Mouse (Mus musculus) forebrain, embryonic 12.5 days (tissue): Measurements from ENCODE around the gene Meis2. TPM values are rescaled to one million over a fixed set of nuclear protein-coding genes. Genes with fewer than 3 reads are reported as not detected.

Source experiments
- ATAC-seq: fragments of 200-750 bp; cut with Nextera tagmentation; 2 replicates; pipeline ENCODE4 v1.8.0; 2017; ENCODE audit warnings: moderate TSS enrichment; ENCODE audit not compliant: low FRiP score
- H3K27ac ChIP-seq: fragments of 300-500 bp; sonication (generic); 2 replicates; pipeline ENCODE4 v1.5.1; 2016; ENCODE audit warnings: mild to moderate bottlenecking
- H3K27me3 ChIP-seq: fragments of 300-500 bp; sonication (generic); 2 replicates; pipeline ENCODE4 v1.6.1; 2016; ENCODE audit warnings: mild to moderate bottlenecking
- H3K36me3 ChIP-seq: fragments of 300-500 bp; sonication (generic); replicated peaks from 2 replicates; pipeline ENCODE4 v1.6.1; 2016; ENCODE audit warnings: mild to moderate bottlenecking
- H3K4me1 ChIP-seq: fragments of 300-500 bp; sonication (generic); 2 replicates; pipeline ENCODE4 v1.6.1; 2016
- H3K4me2 ChIP-seq: fragments of 300-500 bp; sonication (generic); 2 replicates; pipeline ENCODE4 v1.6.1; 2016; ENCODE audit warnings: mild to moderate bottlenecking, moderate library complexity
- H3K4me3 ChIP-seq: fragments of 300-500 bp; sonication (generic); replicated peaks from 2 replicates; pipeline ENCODE4 v1.5.1; 2016; ENCODE audit warnings: mild to moderate bottlenecking
- H3K9ac ChIP-seq: fragments of 300-500 bp; sonication (generic); 2 replicates; pipeline ENCODE4 v1.6.1; 2016; ENCODE audit warnings: mild to moderate bottlenecking
- H3K9me3 ChIP-seq: fragments of 300-500 bp; sonication (generic); 2 replicates; pipeline ENCODE4 v1.6.1; 2016
- WGBS: fragments of 180-500 bp; shearing (Covaris S2); methylation state at CpG from one replicate; pipeline ENCODE4 v1.1.7; 2016; 5-methylcytosine and 5-hydroxymethylcytosine counted together
- polyA plus RNA-seq: library from polyadenylated mRNA; unstranded; fragments of >200 nt; fragmentation: Nextera tagmentation; extraction: Ambion mirVana; gene quantifications from 2 replicates; pipeline ENCODE4 v1.2.1, GENCODE M21; 2016

The Meis2 gene
- 104 and 111 TPM in 2 replicates for polyA plus RNA-seq

GRCm38 (mm10) chr2:116065570-116066005 lies at the start of gene Meis2:
Gene Meis2, minus strand, starts transcription at chr2:116065839.
- H3K4me1 ChIP-seq: peaks cover 31% of the 10 kb centered on the region
- WGBS: 0% methylated on average over 19 of the region's 37 CpGs
- peak within 1 kb of the TSS; percentile 77 for H3K4me3 ChIP-seq

DNA sequence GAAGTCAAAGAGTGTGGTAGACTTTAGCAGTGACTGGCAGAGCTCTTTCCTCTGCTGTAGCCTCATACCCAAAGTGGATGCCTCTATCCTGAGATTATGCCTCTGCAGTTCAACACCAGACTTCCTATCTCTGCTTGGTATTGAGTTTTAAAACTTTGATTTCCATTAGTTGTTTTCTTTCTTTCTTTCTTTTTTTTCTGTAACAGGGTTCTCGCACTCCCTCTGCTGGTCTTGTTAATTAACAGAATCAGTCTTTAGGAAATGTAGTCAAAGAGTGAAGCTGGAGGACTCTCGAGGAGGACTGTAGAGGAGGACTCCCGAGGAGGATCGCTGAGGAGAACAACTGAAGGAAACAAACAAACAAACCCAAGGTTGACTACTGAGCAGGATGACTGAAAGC lies 40.6 kb upstream of the Meis2 start:
- Histone ChIP-seq H3K9ac (no peak overlapping the region), H3K4me2 (no peak overlapping the region), H3K27ac (no peak overlapping the region), H3K9me3 (no peaks in the 10 kb centered on the region), H3K4me1 (peaks cover 7% of the 10 kb centered on the region; the same call in 1 of the 2 replicates), H3K4me3 (no peak overlapping the region), H3K27me3 (no peaks in the 10 kb centered on the region), H3K36me3 (no peaks in the 10 kb centered on the region)
- no peak for ATAC-seq
- 63% methylated on average over 4 of the region's 4 CpGs for WGBS

More at GRCm38 (mm10) chr2:116065570-116066005, at the start of gene Meis2:
- Histone ChIP-seq H3K9me3 (no peaks in the 10 kb centered on the region), H3K9ac (peak within 1 kb of the TSS; percentile 97), H3K27ac (peak within 1 kb of the TSS; percentile 98), H3K36me3 (0 out of 2 replicates have a peak, but pooled peaks cover 4% of the 10 kb centered on the region), H3K4me2 (peak within 1 kb of the TSS; percentile 69), H3K27me3 (peaks cover 10% of the 10 kb centered on the region)
- peak; percentile 83 for ATAC-seq

- Histone ChIP-seq H3K27me3 (no peaks in the 10 kb centered on the region), H3K9ac (no peak overlapping the region), H3K4me3 (no peak overlapping the region), H3K4me2 (no peak overlapping the region), H3K4me1 (peaks cover 7% of the 10 kb centered on the region; the same call in 1 of the 2 replicates), H3K27ac (no peak overlapping the region), H3K9me3 (no peaks in the 10 kb centered on the region), H3K36me3 (no peaks in the 10 kb centered on the region)
- ATAC-seq: no peak
- WGBS: 77% methylated on average over 3 of the region's 3 CpGs
Observed at GRCm38 (mm10) chr2:116105179-116105578, 39.5 kb upstream of the Meis2 start.

GRCm38 (mm10) chr2:116103411-116103996 lies 37.9 kb upstream of the Meis2 start:
- no peak overlapping the region for H3K9ac ChIP-seq
- no peaks in the 10 kb centered on the region for H3K27me3 ChIP-seq
- H3K4me3 ChIP-seq: no peak overlapping the region
- WGBS: 32% methylated on average over 5 of the region's 5 CpGs
- no peaks in the 10 kb centered on the region for H3K36me3 ChIP-seq
- ATAC-seq: peak; percentile 73; the same call in 1 of the 2 replicates
- H3K4me2 ChIP-seq: no peak overlapping the region
- no peaks in the 10 kb centered on the region for H3K9me3 ChIP-seq
- H3K4me1 ChIP-seq: peaks cover 7% of the 10 kb centered on the region; the same call in 1 of the 2 replicates
- H3K27ac ChIP-seq: no peak overlapping the region

DNA sequence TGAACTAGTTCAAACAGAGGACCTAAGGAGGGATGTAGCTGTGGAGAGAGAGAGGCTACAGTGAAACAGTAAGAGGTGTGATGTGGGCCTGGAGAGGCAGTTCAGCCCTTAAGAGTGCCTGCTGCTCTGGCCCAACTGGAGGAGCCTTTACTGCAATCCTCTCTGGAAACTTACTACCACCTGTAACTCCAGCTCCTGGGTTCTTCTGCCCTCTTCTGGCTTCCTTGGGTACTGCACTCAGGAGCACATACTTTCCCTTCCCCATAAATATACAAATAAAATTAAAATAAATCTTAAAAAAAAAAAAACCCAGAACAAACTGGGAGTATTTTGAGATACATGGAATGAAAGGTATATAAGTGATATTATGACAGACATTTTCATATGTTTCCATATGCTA lies 35.6 kb upstream of the Meis2 start:
- no peak overlapping the region for H3K27ac ChIP-seq
- peaks cover 7% of the 10 kb centered on the region; the same call in 1 of the 2 replicates for H3K4me1 ChIP-seq
- ATAC-seq: no peak
- H3K4me2 ChIP-seq: no peak overlapping the region
- H3K9me3 ChIP-seq: no peaks in the 10 kb centered on the region
- H3K27me3 ChIP-seq: no peaks in the 10 kb centered on the region
- no peak overlapping the region for H3K9ac ChIP-seq
- no peaks in the 10 kb centered on the region for H3K36me3 ChIP-seq
- H3K4me3 ChIP-seq: no peak overlapping the region

- no peak for ATAC-seq
- Histone ChIP-seq H3K9ac (no peak overlapping the region), H3K4me2 (no peak overlapping the region), H3K27me3 (peaks cover 16% of the 10 kb centered on the region), H3K36me3 (no peaks in the 10 kb centered on the region), H3K27ac (no peak overlapping the region), H3K9me3 (0 out of 2 replicates have a peak, but pooled peaks cover 8% of the 10 kb centered on the region), H3K4me3 (no peak overlapping the region), H3K4me1 (peaks cover 4% of the 10 kb centered on the region; the same call in 1 of the 2 replicates)
- WGBS: 83% methylated on average over 2 of the region's 2 CpGs
Observed at GRCm38 (mm10) chr2:116080961-116081360, 15.3 kb upstream of the Meis2 start.

- Histone ChIP-seq H3K4me2 (no peak overlapping the region), H3K4me1 (peaks cover 19% of the 10 kb centered on the region), H3K9ac (no peak overlapping the region), H3K9me3 (0 out of 2 replicates have a peak, but pooled peaks cover 8% of the 10 kb centered on the region), H3K27ac (no peak overlapping the region), H3K36me3 (no peaks in the 10 kb centered on the region), H3K27me3 (peaks cover 24% of the 10 kb centered on the region), H3K4me3 (no peak overlapping the region)
- WGBS: 85% methylated on average over 2 of the region's 2 CpGs
- no peak for ATAC-seq
Observed at GRCm38 (mm10) chr2:116078841-116079240, 13.2 kb upstream of the Meis2 start.

DNA sequence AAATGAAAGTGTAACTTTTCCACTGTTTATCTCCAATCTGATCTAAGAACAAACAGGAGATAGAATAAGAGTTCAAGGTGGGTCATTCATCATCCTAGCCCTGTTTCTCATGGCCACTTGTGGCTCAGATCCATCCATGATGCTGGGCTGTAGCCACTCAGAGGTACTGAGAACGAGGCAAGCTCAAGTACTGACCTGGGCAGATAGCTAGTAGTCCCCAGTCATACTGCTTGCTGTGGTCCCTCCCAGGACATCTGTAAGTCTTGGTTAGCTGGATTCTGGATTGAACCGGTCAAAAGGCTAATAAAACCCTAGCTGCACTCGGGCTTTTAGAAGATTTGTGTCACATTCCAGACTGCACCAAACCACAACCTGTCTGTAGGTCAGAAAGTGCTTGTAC lies 12.1 kb upstream of the Meis2 start:
- Histone ChIP-seq H3K4me3 (no peak overlapping the region), H3K27me3 (peaks cover 26% of the 10 kb centered on the region), H3K9me3 (0 out of 2 replicates have a peak, but pooled peaks cover 8% of the 10 kb centered on the region), H3K4me2 (no peak overlapping the region), H3K9ac (no peak overlapping the region), H3K4me1 (peaks cover 24% of the 10 kb centered on the region), H3K36me3 (no peaks in the 10 kb centered on the region), H3K27ac (no peak overlapping the region)
- WGBS: 78% methylated on average over 3 of the region's 3 CpGs
- ATAC-seq: no peak

DNA sequence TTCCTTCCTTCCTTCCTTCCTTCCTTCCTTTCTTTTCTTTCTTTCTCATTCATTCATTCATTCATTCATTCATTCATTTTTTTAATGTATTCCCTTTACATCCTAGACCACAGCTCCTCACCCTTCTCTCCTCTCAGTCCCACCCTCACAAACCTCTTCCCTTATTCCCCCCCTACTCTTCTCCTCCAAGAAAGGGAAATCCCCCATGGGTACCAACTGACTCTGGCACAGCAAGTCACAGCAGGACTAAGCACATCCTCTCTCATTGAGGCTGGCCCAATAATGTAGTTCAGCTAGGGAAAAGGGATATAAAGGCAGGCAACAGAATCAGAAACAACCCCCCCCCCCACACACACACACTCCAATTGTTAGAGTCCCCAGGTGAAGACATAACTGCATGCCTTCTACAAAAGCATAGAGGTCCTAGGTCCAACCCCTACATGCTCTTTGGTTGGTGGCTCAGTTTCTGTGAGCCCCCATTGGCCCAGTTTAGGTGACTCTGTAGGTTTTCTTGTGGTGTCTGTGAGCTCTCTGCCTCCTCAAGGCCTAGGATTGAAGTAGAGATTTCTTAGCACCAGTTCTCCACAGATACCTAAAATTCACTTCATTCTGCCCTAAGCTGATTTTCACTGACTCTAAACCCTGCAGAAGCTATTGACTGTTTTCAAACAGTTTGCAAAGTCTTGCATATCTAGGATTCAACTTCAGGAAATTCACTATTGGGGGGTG lies 11.3 kb upstream of the Meis2 start:
- H3K27ac ChIP-seq: no peak overlapping the region
- H3K9ac ChIP-seq: no peak overlapping the region
- peaks cover 34% of the 10 kb centered on the region for H3K27me3 ChIP-seq
- no peaks in the 10 kb centered on the region for H3K36me3 ChIP-seq
- ATAC-seq: no peak
- H3K4me1 ChIP-seq: peaks cover 32% of the 10 kb centered on the region
- H3K4me3 ChIP-seq: no peak overlapping the region
- H3K4me2 ChIP-seq: no peak overlapping the region
- H3K9me3 ChIP-seq: 0 out of 2 replicates have a peak, but pooled peaks cover 8% of the 10 kb centered on the region

- peaks cover 41% of the 10 kb centered on the region for H3K27me3 ChIP-seq
- H3K4me1 ChIP-seq: peaks cover 38% of the 10 kb centered on the region
- ATAC-seq: peak; percentile 69
- peak overlapping the region; percentile 69 for H3K4me2 ChIP-seq
- H3K9ac ChIP-seq: peak overlapping the region; percentile 46
- H3K36me3 ChIP-seq: no peaks in the 10 kb centered on the region
- under 1% methylated on average over 23 of the region's 23 CpGs for WGBS
- peak overlapping the region; percentile 39 for H3K4me3 ChIP-seq
- H3K9me3 ChIP-seq: 0 out of 2 replicates have a peak, but pooled peaks cover under 1% of the 10 kb centered on the region
- peak overlapping the region; percentile 67 for H3K27ac ChIP-seq
Observed at GRCm38 (mm10) chr2:116075902-116076301, 10.3 kb upstream of the Meis2 start.

- Histone ChIP-seq H3K4me1 (peaks cover 38% of the 10 kb centered on the region), H3K4me3 (peak overlapping the region; percentile 39), H3K36me3 (no peaks in the 10 kb centered on the region), H3K27me3 (peaks cover 41% of the 10 kb centered on the region), H3K9ac (peak overlapping the region; percentile 46), H3K27ac (peak overlapping the region; percentile 67), H3K9me3 (no peaks in the 10 kb centered on the region), H3K4me2 (peak overlapping the region; percentile 69)
- under 1% methylated on average over 20 of the region's 20 CpGs for WGBS
- ATAC-seq: peak; percentile 31; the same call in 1 of the 2 replicates
Observed at GRCm38 (mm10) chr2:116075477-116075876, 9.8 kb upstream of the Meis2 start.

- H3K9me3 ChIP-seq: no peaks in the 10 kb centered on the region
- peak overlapping the region; percentile 69 for H3K4me2 ChIP-seq
- H3K27me3 ChIP-seq: peaks cover 41% of the 10 kb centered on the region
- H3K36me3 ChIP-seq: no peaks in the 10 kb centered on the region
- H3K9ac ChIP-seq: peak overlapping the region; percentile 46
- H3K4me3 ChIP-seq: peak overlapping the region; percentile 39; the same call in 1 of the 2 replicates
- peaks cover 39% of the 10 kb centered on the region for H3K4me1 ChIP-seq
- peak overlapping the region; percentile 37; the same call in 1 of the 2 replicates for H3K27ac ChIP-seq
- 0 out of 2 replicates have a peak, but pooled peaks have one; percentile 5 for ATAC-seq
- WGBS: 2% methylated on average over 17 of the region's 17 CpGs
Observed at GRCm38 (mm10) chr2:116074726-116075440, 9.2 kb upstream of the Meis2 start.
